Mouse (Mus musculus) embryonic facial prominence, embryonic 13.5 days (tissue): ENCODE data around the gene Cd96. TPM values are rescaled to one million over a fixed set of nuclear protein-coding genes. Genes with fewer than 3 reads are reported as not detected.

Experiments
- polyA plus RNA-seq: library from polyadenylated mRNA; unstranded; fragments of >200 nt; fragmentation: Nextera tagmentation; extraction: Ambion mirVana; gene quantifications from 2 replicates; pipeline ENCODE4 v1.2.1, GENCODE M21; 2015

Cd96 gene
- polyA plus RNA-seq, 1 experiment from 2014 or later: not detected

Other genes with a start within 250 kb of the Cd96 start
- gene Phldb2, start 166.7 kb downstream of the Cd96 start, polyA plus RNA-seq: 51.5 and 55.0 TPM in 2 replicates
- gene Plcxd2, start 110.0 kb downstream of the Cd96 start, polyA plus RNA-seq: 0.96 and 0.98 TPM in 2 replicates
- gene Gm4737, start 34.8 kb upstream of the Cd96 start, polyA plus RNA-seq: 3.6 and 7.3 TPM in 2 replicates